Mouse (Mus musculus) T-helper 17 cell (primary cell): ENCODE data around the gene Eme2.

ENCODE experiments used
- in situ Hi-C, 2 experiments: fragments of 300-600 bp; cut with MboI, MseI; formaldehyde crosslinking; loops; 1 replicate in 1 of 2; 2 replicates in 1 of 2; pipeline ENCODE4 v1.15.1; 2025; ENCODE audit warnings: high pct_unique_total_duplicates in 2 of 2

The Eme2 gene

DNA sequence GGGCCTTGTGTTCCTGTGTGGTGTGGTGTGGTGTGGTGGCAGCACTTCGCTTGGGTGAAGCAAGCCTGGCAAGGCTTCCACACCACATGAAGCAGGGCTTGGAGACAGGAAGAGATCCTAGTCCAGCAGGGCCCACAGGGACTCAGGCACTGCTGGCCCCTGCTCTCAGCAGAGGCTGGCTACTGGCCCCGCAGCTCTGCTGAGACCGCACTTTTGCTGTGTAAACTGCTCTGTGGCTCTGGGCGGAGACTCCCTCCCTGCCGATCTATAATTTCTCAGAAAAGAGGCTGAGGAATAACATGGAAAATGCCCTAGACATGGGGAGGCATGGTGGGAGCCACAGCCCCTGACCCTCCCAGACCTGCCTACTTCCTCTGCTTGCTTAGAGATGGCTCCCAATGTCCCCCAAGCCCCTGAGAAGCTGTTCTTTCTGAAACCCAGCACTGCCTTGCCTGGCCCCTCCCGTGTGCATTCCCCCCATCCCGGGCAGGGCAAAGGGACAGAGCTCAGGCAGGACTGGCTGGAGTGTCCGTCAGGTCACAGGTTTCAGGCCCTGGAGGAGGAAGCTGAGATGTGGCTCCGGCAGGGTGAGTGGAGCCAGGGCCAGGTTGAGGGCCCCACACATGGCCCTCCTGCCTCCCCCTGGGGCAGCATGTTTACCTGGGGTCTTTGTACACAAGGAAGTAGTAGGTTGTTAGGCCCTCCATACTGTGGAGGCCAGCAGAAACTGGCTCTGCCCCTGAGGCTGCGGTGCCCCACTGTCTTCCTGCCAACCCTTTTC lies 17.4 kb downstream of the Eme2 start:
- in situ Hi-C loops: no loop called here

DNA sequence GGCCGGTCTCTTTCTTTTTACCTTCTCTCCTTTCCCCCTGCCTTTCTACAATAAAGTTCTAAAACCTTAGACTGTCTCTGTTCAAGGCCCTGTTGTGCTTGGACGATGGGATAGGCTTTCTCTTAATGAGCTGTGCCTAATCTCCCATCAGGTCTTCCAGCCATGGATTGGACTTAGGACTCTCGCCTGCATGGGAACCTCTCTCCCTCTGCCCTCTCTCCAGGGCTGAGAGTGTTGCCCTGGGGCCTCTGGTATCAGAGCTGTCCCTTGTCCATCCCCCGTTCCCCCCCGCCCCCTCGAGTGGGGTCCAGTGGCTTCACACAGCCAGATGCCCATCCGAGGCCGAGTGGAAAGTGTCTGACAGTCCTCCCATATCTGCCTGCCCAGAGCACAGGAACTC lies 19.9 kb downstream of the Eme2 start:
- in situ Hi-C loops: no loop called here

DNA sequence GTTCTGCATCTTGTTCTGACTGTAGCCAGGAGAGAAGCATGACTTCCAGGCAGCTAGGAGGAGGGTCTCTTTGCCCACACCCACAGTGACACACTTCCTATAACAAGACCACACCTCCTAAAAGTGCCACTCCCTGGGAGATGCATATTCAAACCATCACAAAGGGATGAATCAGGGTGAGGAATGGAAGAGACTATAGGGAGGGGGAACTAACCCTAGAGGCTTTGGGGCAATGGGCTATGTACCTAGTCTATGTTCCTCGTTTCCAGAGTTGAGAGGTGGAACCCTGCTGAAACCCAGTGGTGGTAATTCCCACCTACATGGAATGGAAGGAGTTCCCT lies 20.5 kb downstream of the Eme2 start:
- in situ Hi-C loops: no loop called here

DNA sequence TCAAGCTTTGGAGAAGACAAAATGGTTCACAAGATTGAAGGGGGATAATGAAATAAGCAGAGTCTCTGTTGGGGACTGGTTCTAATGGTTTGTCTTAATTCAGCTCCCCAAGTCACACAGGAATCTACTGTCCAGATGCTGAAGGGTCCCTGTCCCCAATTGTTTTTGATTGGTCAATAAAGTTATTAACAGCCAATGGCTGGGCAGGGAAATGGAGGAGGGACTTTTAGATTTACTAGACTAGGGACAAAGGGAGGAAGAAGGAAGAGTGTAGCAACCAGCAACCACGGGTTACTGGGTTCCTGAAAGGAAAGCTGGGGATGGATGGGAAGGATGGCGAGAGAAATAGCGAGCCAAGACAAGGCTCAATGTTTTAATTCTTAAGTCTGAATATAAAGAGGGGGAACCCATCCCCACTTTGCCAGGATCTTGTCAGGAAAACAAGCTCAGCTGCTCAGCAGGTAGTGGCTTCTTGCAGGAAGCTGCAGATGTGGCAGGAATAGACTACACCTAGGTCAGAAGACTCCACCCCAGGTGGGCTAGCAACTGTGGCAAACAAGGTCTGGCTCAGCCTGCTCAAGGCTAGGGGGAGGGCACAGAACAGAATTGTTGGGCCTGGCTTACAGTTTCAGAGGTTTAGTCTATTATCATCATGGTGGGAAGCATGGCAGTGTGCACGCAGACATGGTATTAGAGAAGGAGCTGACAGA lies 21.0 kb downstream of the Eme2 start:
- in situ Hi-C loops: no loop called here

DNA sequence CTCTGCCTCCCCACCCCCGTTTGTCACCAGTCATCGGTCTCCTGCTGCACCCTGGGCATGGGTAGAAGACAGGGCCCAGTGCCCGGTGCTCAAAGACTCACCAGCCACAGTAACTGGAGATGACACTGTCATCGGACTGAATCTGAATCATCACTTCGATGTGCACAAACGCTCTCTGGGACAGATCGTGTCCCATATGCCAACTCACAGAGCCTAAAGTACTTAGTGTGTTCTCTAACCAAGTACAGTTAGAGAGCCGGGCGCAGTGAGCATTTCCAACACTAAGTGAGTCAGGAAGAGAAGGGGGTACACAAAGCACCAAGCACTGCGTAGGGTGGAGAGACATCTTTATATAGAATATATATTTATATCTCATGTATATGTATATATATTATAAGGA lies 27.0 kb downstream of the Eme2 start:
- in situ Hi-C loops: no loop called here

DNA sequence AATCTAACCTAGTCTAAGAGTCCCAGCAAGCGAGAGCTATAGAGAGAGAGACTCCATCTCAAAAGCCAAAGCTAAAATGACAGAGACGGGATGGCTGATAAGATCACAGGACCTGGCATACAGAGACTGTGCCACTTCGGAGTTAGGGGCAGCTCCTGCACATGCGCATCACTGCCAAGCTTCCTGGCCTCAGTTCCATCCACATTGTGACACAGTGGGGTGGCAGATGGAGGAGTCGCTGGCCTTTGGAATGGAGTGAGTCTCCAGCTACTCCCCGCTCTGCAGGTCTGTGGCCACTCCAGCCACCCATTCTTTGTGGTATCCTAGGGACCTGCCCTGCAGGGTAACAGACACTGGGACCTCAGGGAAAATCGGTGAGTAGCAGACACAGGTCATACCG lies 29.1 kb downstream of the Eme2 start, which contains the start of gene Igfals:
Gene Igfals (plus strand): TSS at position 222 of the 400 bp plus-strand sequence.
- in situ Hi-C loops: no loop called here

DNA sequence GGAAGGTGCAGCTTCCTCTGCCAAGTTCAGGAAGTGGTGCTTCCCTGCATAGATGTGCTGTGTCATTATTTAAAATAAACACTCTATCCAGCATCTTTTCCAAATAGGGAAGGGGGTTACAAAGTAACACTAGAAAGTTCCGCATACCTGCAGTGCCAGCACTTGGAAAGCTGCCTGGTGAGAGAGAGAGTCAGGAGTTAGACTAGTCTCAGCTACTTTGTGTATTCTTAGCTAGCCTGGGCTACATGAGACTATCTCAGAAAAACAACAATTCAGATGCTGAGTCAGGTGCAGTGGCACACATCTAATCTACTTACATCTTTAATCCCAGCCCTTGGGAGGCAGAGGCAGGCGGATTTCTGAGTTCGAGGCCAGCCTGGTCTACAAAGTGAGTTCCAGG lies 33.1 kb downstream of the Eme2 start:
- in situ Hi-C loops: no loop called here

DNA sequence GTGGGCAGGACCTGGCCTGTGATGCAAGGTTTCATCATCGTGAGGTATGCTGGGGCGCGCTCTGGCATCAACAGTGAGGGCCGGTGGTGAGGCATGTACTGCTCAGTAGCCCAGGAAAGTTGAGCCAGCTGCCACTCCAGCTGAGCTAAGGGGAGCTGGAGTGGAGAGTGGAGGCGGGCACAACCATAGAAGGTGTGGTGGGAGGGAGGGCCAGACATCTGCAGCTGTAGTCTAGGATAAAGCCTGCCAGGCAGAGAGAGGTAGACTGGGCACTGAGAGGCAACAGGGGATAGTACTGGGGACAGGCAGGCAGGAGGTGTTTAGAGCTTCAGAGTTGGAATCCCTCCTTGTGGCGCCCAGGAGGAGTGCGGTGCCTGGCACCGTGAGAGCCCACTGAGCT lies 34.8 kb downstream of the Eme2 start:
- in situ Hi-C loops: no loop called here

DNA sequence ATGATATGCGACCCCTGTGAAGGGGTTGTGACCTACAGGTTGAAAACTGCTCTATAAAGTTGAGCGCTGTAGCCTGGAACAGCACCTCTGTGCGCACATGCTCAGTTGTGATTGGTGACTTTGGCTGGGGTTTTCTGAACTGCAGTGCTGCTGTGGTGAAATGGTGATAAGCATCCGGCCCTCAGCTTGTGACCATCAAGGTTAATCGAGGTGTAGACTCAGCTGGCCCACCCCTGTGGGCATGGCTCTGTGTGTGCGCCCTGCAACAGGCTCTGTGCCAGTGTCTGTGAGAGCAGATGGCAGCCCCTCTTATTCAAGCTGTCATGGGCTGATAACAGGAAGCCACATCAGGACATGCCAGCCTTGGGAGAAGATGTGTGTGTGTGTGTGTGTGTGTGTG lies 35.9 kb downstream of the Eme2 start:
- in situ Hi-C loops: loop anchor here in 1 of 2 experiments (10.0 kb wide), 1 partner anchor 1546 kb away; no protein-coding TSS in a partner anchor

DNA sequence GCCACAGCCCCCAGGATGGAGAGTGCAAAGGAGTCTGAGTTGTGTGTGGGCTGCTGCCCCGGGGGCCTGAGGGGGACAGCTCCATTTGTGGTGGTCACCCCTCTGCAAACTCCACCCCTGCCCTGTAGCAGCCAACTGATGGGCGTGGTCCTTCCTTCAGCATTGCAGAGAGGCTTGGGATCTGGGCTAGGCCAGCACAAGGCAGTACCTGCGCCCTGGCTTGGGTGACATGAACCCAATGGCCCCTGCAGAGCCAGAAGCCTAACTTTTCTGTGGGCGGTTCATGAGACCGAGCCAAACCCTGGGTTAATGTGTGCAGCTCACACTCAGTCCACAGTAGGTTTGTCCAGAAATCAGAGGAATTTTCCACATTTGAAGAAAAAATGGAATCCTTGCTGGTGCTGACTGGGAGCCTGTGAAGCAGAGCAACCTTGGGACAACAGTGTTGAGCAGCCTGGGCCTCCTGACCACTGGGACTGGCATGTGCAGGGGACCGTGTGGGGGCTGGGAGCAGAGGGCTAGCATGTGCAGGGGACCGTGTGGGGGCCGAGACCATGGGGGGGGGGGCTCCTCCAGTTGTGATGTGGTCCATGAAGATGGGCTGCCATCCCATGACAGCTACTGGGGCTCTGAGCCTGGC lies 36.9 kb downstream of the Eme2 start:
- in situ Hi-C loops: loop anchor here in 1 of 2 experiments (10.0 kb wide), 1 partner anchor 1547 kb away; no protein-coding TSS in a partner anchor

DNA sequence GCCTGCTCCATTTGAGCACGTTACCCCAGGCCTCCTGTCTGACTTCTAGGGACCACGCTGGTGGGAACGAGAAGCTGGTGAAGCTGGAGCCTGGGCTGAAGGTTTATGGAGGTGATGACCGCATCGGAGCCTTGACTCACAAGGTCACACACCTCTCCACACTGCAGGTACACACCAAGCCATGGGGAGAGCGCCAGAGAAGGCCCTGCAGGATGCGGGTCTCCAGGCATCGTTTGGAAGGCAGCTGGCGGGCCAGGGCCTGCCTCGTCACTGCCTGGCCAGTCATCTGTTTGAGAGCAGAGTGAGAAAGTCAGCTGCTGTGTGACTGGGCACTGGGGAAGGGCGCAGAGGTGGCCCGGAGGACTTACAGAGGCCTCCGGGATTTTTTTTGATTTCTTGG lies 38.3 kb downstream of the Eme2 start:
- in situ Hi-C loops: loop anchor here in 1 of 2 experiments (10.0 kb wide), 1 partner anchor 1548 kb away; no protein-coding TSS in a partner anchor

DNA sequence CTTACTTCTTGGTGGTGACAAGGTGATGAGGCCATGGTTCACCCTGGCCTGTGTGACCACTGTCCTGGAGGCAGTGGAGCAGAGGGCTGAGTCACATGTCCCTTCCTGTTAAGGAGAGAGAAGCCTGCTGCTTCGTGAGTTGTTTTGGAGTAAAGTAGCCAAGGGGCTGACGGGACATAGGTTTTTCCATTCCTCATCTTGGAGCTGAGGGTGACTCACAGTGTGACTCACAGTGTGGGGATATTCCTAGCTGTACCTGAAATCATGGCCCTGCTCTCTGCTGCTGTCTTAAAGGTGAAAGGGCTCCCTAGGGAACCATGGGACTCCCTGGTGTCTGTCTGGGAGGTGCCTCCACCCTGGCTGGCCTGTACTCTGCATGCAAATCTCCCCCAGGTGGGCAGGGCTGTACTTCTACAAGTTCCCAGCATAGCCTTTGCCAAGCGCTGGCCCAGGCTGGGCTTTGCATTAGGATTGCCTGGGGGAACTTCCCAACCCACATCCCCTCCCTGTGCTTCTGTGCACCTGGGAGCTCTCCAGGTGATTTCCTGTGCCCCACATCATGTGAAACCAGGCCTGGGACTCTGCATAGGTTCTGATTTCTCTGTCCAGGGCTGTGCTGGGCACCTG lies 38.9 kb downstream of the Eme2 start:
- in situ Hi-C loops: loop anchor here in 1 of 2 experiments (10.0 kb wide), 1 partner anchor 1549 kb away; no protein-coding TSS in a partner anchor

DNA sequence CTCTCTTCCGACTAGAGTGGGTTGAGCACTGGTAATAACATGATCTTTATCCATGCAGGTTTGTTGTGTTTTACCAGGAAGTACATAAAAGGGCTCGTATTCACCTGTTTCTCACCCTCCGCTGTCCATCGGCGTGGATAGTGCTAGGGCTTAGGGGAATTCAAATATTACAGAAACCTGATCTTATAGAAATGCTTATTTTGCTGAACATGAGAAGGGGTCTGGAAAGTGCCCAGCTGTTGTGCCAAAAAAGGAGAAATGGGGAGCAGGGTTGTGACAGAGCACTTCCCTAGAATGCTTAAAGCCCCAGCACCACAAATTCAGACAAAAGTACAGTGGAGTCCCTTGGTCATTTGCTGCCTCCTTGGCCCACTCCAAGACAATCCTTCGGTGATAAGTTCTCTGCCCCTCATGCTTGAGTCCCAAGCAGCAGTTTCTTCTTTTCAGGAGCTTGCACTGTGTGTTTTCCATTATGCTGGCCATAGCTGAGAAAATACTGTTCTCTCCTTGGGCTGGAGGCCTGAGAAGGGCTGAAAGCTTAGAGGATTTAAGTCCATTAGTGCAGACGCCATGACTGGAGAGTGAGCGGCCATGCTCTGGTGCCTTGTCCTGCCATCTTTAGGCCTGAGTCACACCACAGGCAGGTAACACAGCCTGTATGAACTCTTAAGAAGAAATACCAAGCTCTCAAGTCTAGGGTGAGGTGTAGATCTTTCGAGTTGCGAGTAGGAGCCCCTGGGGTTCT lies 43.3 kb downstream of the Eme2 start:
- in situ Hi-C loops: loop anchor here in 1 of 2 experiments (10.0 kb wide), 1 partner anchor 1553 kb away; no protein-coding TSS in a partner anchor

DNA sequence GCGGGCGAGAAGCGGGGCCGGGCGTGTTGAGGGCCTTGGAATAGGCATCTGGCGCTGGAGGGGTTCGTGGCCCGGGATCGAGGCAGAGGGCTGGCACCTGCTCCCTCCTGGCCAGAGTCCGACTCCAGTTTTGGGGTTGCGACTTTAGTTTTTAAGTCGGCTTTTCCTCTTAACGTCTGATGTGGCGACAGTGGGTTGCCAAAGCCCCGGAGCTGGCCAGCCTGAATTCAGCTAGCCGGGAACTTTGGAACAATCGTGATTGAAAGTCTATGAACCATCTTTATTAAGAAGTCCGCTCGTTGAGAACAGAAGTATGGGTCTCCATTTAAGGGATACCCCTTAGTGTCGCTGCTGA lies 44.1 kb downstream of the Eme2 start:
- in situ Hi-C loops: loop anchor here in 1 of 2 experiments (10.0 kb wide), 1 partner anchor 1554 kb away; no protein-coding TSS in a partner anchor

DNA sequence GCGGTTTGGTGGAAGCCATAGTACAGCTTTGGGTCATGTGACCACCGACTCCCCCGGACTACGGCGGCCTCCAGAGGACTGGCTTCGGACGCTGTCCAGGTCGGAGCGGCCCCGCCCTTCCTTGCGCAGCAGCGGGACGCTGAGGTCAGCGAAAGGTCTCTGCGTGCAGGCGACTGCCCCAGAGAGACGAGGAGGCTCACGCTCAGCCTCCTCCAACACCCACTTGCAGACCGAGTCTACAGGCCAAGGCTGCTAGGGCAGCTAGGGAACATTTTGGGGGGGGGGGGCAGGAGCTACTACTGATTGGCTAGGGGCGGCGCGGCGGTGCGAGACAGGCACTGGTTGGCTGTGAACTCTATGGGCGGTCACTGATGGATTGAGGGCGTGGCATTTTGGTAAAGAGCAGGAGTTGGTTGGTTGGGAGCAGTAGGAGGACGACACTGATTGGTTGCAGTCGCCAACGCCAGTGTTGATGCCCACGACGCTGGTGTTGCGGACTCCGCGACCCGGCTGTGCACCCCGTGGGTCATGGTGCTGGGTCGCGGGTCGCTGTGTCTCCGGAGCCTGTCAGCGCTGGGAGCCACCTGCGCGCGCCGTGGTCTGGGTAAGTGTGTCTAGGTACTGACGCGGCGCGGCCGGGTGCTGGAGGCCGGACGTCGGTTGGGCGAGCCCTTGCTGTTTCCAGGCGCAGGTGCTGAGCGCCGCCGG lies 44.7 kb downstream of the Eme2 start, which contains the start of gene Fahd1:
Gene Fahd1 (minus strand): TSS at position 300 of the 708 bp plus-strand sequence.
- in situ Hi-C loops: loop anchor here in 1 of 2 experiments (10.0 kb wide), 1 partner anchor 1555 kb away; no protein-coding TSS in a partner anchor

DNA sequence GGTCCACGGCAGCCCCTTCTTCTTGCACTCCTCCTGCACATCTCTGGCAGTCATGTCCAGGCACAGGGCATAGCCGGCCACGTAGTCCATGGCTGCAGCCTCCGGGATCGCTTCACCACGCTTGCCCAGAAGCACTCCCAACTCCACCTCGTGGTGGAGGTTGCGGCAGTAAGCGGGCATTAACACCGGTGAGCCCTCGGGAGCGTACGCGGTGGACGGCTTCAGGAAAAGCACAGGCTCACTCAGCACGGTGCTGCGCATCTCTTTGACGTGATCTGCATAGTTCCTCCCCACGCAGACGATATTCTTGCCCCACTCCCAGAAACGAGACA lies 45.2 kb downstream of the Eme2 start:
- in situ Hi-C loops: loop anchor here in 1 of 2 experiments (10.0 kb wide), 1 partner anchor 1555 kb away; no protein-coding TSS in a partner anchor

DNA sequence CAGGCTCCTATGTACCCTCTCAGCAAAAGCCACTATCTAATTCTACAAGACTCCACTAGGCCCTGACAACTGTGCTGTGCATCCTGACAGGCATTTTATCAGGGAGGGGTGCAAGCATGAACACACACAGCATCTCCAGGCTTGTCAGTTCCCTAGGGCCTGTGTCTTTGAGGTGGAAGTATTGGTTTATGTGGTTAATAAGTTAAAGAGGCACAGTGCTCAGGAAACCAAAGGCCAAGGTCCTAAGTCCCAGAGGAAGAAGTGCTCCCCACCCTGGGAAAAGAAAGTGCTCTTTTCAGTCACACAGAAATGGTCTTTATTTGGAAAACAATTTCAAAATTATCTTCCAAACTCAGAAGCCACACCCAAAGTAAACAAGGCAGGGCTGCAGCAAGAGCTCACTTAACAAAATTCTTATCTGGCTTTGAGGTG lies 46.3 kb downstream of the Eme2 start:
- in situ Hi-C loops: no loop called here

DNA sequence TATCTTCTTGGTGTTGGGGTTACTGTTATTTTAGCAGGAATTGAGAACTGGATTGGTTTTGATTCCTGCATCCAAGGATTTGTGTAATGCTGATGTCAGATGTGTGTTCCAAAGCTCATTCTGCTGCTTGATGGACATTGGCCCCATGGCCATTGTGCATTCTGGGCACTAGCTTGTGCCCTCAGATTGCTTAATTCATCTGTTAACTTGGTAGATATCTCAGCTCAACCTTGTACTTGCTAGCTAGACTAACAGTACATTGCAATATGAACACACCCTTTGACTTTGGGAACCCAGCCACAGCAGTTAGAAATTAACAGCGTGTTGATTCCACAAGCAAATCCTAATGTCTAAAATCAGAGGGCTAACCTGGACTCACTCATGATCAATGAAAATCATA lies 47.5 kb downstream of the Eme2 start:
- in situ Hi-C loops: no loop called here

DNA sequence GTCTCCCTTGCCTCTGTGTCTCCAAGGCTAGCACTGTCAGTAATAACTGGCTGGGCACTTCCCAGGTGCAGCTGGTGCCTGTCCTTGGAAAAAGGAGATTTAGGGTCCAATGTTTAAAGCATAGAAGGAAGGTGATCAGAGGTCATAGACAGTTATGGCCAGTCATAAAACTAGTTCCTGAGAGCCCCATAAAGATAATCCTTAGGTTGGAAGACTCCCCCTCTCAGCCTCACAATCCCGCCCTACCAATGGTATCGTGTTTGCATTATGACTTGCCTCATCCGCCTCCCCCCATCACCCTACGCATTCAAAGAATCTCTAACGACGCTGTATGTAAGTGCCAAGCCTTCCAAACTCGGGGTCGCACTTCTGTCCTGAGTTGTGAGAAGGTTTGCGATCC lies 50.4 kb downstream of the Eme2 start:
- in situ Hi-C loops: loop anchor here in 1 of 2 experiments (5.0 kb wide), 1 partner anchor 38 kb away; no protein-coding TSS in a partner anchor

DNA sequence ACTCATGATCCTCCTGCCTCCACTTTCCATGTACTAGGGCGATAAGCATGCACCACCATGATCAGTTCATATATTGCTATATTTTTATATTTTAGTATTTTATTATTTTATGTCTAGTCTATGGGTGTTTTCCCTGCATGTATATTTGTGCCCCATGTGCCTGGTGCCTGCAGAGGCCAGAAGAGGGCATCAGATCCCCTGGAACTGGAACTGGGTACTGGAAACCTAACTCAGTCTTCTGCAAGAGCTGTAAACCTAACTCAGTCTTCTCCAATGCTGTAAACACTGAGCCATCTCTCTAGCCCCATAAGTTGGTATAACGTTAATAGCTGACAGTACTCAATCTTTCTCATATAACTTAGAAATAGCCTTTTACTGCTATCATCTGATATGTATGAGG lies 52.3 kb downstream of the Eme2 start:
- in situ Hi-C loops: loop anchor here in 1 of 2 experiments (5.0 kb wide), 1 partner anchor 40 kb away; no protein-coding TSS in a partner anchor
